Mouse (Mus musculus) G1E (cell line): Measurements from ENCODE around the gene Zfp879.

ENCODE experiments used
- CTCF ChIP-seq: IDR thresholded peaks from 2 replicates; pipeline ENCODE4 v1.5.1; 2012; ENCODE audit warnings: low read depth, low read length, inconsistent platforms, mixed read lengths
- GATA1 ChIP-seq: IDR thresholded peaks from 2 replicates; pipeline ENCODE4 v1.6.1; 2012; ENCODE audit warnings: borderline replicate concordance, low read length, inconsistent platforms, mixed read lengths
- GATA2 ChIP-seq: IDR thresholded peaks from 2 replicates; pipeline ENCODE4 v1.6.1; 2012; ENCODE audit warnings: low read depth, low read length, inconsistent platforms, borderline replicate concordance
- POLR2AphosphoS5 ChIP-seq: IDR thresholded peaks from 2 replicates; pipeline ENCODE4 v1.6.1; 2012; ENCODE audit warnings: low read depth, low read length, inconsistent platforms; ENCODE audit not compliant: insufficient replicate concordance
- TAL1 ChIP-seq: conservative IDR thresholded peaks from 2 replicates; pipeline ENCODE4 v1.6.1; 2012; ENCODE audit warnings: low read depth, low read length, inconsistent platforms, mixed read lengths

- TF ChIP-seq CTCF (no peak), GATA1 (no peak), POLR2AphosphoS5 (no peak), GATA2 (no peak), TAL1 (no peak)
These were observed 37.3 kb upstream of the Zfp879 start for GRCm38 (mm10) chr11:50878641-50879040.
